Mouse (Mus musculus) frontal cortex, adult (tissue): ENCODE results near the gene Mlh3.

Experiments
- ATAC-seq: cut with Nextera tagmentation; 2 replicates; pipeline ENCODE4 v1.9.2; 2017; ENCODE audit warnings: mild to moderate bottlenecking, moderate library complexity, mixed read lengths; ENCODE audit not compliant: low TSS enrichment

Mlh3 gene

GRCm38 (mm10) chr12:85192461-85193108 lies 77.8 kb downstream of the Mlh3 start:
- no peak for ATAC-seq

DNA sequence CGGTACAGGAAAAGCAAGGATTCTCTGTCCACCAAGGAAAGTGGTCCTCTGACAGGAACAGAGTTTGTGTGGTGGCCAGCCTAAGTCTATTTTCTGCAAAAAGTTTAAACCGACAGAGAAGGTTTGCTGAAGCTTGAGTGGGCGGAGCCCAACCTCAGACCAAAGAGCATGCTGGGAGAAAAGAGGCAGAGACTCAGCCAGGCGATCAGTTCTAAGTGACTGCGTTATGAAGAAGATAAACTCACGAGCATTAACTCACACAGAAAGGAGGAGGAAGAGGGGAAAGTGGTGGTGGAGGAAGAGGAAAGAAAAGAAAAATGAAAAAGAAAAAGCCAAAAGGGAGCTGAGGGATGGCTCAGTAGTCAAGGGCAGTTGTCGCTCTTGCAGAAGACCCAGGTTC lies 80.1 kb downstream of the Mlh3 start:
- no peak for ATAC-seq

GRCm38 (mm10) chr12:85186361-85186760 lies 84.0 kb downstream of the Mlh3 start:
- no peak for ATAC-seq

DNA sequence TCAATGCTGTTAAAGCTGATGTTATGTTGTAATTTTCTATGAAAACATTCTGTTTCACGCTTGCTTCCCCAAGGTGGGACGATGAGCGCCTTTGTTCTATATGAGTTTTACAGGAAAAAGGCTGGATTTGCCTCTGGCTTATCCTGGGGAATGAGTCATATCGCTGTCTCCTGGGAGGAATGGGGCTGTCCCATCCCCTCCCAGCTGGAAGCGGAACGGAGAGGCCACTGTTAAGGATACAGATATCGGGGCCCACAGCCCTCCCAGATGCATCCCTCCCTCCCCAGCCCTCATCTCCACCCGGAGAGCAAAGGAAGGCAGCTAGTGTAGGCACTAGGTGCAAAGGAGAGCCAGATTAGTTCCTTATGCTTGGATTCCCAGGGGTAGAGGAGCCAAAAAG lies 84.6 kb downstream of the Mlh3 start:
- no peak for ATAC-seq
